13 mouse cellular contexts compared by ENCODE assay signal in genomic region chr10:128745946-128746613, GRCm38 (mm10). TPM values are rescaled to one million over a fixed set of nuclear protein-coding genes. Genes with fewer than 3 reads are reported as not detected.
DNase-seq lines count a peak whose midpoint lies in the region; ATAC-seq lines count a peak whose summit lies in the region.
"Had no signal": no experiment of that assay in that cellular context is flagged by ENCODE, and none has a peak within 500 bp of the region (broad histone marks: within the 10 kb centered on the region; RNA-seq: fewer than 3 reads in every experiment).

No protein-coding gene starts in this region.

- no peak for ATAC-seq in kidney, embryonic 14.5 days (ENCODE audit: low FRiP score, low TSS enrichment)
- ATAC-seq in frontal cortex, adult (ENCODE audit: low TSS enrichment) = no peak

- no peaks in the 10 kb centered on the region; the same call in 1 of the 2 replicates for H3K36me3 ChIP-seq in kidney, embryonic 14.5 days (ENCODE audit: control insufficient read depth, insufficient read depth, low read length)
- H3K36me3 ChIP-seq: hindbrain, embryonic 13.5 days; neural tube, embryonic 12.5 days; stomach, embryonic 15.5 days had no signal

- H3K27ac ChIP-seq in kidney, embryonic 14.5 days (ENCODE audit: low read depth, low read length) = no peak overlapping the region
- H3K27ac ChIP-seq: hindbrain, embryonic 13.5 days; neural tube, embryonic 12.5 days had no signal

- DNase-seq in kidney, adult 9 months = peak; percentile 22
- peak; percentile 37 to 72 for DNase-seq in heart, adult 9 months (ENCODE audit: low spot score in 2 of 2)
- peak; percentile 90 for DNase-seq in naive thymus-derived CD4-positive, alpha-beta T cell, adult 2 months (ENCODE audit: low read depth)
- DNase-seq in thymus, postnatal 25 days = peak; percentile 87
- DNase-seq in right cerebral cortex, postnatal 14 days = no peak
- no peak for DNase-seq in cerebellum, adult 11 months
- DNase-seq: layer of hippocampus, postnatal 36 days had no signal

- H3K4me2 ChIP-seq in kidney, embryonic 14.5 days (replicated peaks; ENCODE audit: low read depth, low read length) = no peak overlapping the region
- H3K4me2 ChIP-seq: neural tube, embryonic 12.5 days had no signal

- H3K4me3 ChIP-seq in kidney, embryonic 14.5 days (ENCODE audit: low read length) = no peak overlapping the region
- H3K4me3 ChIP-seq: erythroblast, embryonic 14.5 days; hindbrain, embryonic 13.5 days; neural tube, embryonic 12.5 days had no signal

- no peaks in the 10 kb centered on the region for H3K9me3 ChIP-seq in kidney, embryonic 14.5 days (ENCODE audit: control insufficient read depth, low read length)
- H3K9me3 ChIP-seq: hindbrain, embryonic 13.5 days; neural tube, embryonic 12.5 days; stomach, embryonic 15.5 days had no signal

- 93% methylated on average over 10 of the region's 10 CpGs for WGBS in kidney, embryonic 14.5 days

- H3K27me3 ChIP-seq in kidney, embryonic 14.5 days (ENCODE audit: control insufficient read depth, insufficient read depth, low read length) = peaks cover 12% of the 10 kb centered on the region; the same call in 1 of the 2 replicates
- H3K27me3 ChIP-seq: stomach, embryonic 15.5 days had no signal

- peaks cover 19% of the 10 kb centered on the region for H3K4me1 ChIP-seq in kidney, embryonic 14.5 days (ENCODE audit: control insufficient read depth, insufficient read depth, low read length)

- H3K9ac ChIP-seq in kidney, embryonic 14.5 days (ENCODE audit: low read depth, low read length) = no peak overlapping the region
- H3K9ac ChIP-seq: hindbrain, embryonic 13.5 days; neural tube, embryonic 12.5 days; stomach, embryonic 15.5 days had no signal

RNA-seq across cellular contexts. Expression of gene Dgka, which starts 1.4 kb away (rescaled TPM):
- polyA plus RNA-seq in kidney, embryonic 14.5 days (2014; fragmentation: Nextera tagmentation; extraction: Ambion mirVana) = 4.1 and 4.7 TPM in 2 replicates

RNA-seq across cellular contexts. Expression of gene Pym1, which starts 1.6 kb away (rescaled TPM):
- polyA plus RNA-seq in kidney, embryonic 14.5 days (2014; fragmentation: Nextera tagmentation; extraction: Ambion mirVana) = 41.3 and 55.4 TPM in 2 replicates

RNA-seq across cellular contexts. Expression of gene Cdk2, which starts 41.2 kb away (rescaled TPM):
- polyA plus RNA-seq in kidney, embryonic 14.5 days (2014; fragmentation: Nextera tagmentation; extraction: Ambion mirVana) = 98.1 and 103 TPM in 2 replicates

RNA-seq across cellular contexts. Expression of gene Pmel, which starts 42.1 kb away (rescaled TPM):
- 1.0 and 2.6 TPM in 2 replicates for polyA plus RNA-seq in kidney, embryonic 14.5 days (2014; fragmentation: Nextera tagmentation; extraction: Ambion mirVana)
- polyA plus RNA-seq: erythroblast, embryonic 14.5 days had no signal

RNA-seq across cellular contexts. Expression of gene Mmp19, which starts 44.6 kb away (rescaled TPM):
- polyA plus RNA-seq in kidney, embryonic 14.5 days (2014; fragmentation: Nextera tagmentation; extraction: Ambion mirVana) = 0.24 and 0.60 TPM in 2 replicates

Comparison
In these comparisons a context has a peak if more than half of its experiments do, and no peak if none do; other contexts are left out.
1. DNase-seq: peak in kidney, adult 9 months (single experiment), heart, adult 9 months (2 of 2), naive thymus-derived CD4-positive, alpha-beta T cell, adult 2 months (single experiment) and thymus, postnatal 25 days (single experiment); none in right cerebral cortex, postnatal 14 days (single experiment) and cerebellum, adult 11 months (single experiment).